Mouse (Mus musculus) C2C12 (cell line): ENCODE measurements around the gene Ddx42. TPM values are rescaled to one million over a fixed set of nuclear protein-coding genes. Genes with fewer than 3 reads are reported as not detected.

Experiments used
- H3K27me3 ChIP-seq: one replicate; pipeline ENCODE4 v1.6.1; 2011; ENCODE audit not compliant: control insufficient read depth, insufficient read depth, insufficient read length
- H3K36me3 ChIP-seq: one replicate; pipeline ENCODE4 v1.6.1; 2011; ENCODE audit not compliant: control insufficient read depth, insufficient read depth
- H3K4me3 ChIP-seq: one replicate; pipeline ENCODE4 v1.5.1; 2011; ENCODE audit warnings: mild to moderate bottlenecking, control low read depth; ENCODE audit not compliant: poor library complexity, insufficient read depth, severe bottlenecking
- H3K79me2 ChIP-seq: one replicate; pipeline ENCODE4 v1.6.1; 2011; ENCODE audit not compliant: control insufficient read depth, insufficient read depth
- H3K79me3 ChIP-seq: one replicate; pipeline ENCODE4 v1.6.1; 2011; ENCODE audit warnings: low read depth, control low read depth
- H3ac ChIP-seq: one replicate; pipeline ENCODE3; 2011; ENCODE audit warnings: low read depth; ENCODE audit not compliant: control insufficient read depth, insufficient read length
- CEBPB ChIP-seq: IDR thresholded peaks from one replicate; pipeline ENCODE4 v1.6.1; 2011; ENCODE audit warnings: low read depth, mild to moderate bottlenecking, control low read depth, moderate library complexity
- CTCF ChIP-seq: IDR thresholded peaks from one replicate; pipeline ENCODE4 v1.5.1; 2011; ENCODE audit not compliant: control insufficient read depth, insufficient read depth, insufficient read length
- FOSL1 ChIP-seq: IDR thresholded peaks from one replicate; pipeline ENCODE4 v1.8.0; 2011; ENCODE audit warnings: mild to moderate bottlenecking, low read length; ENCODE audit not compliant: poor library complexity, insufficient read depth, severe bottlenecking
- MAX ChIP-seq: IDR thresholded peaks from one replicate; pipeline ENCODE4 v1.6.1; 2011; ENCODE audit warnings: mild to moderate bottlenecking, control low read depth
- MYOD1 ChIP-seq: IDR thresholded peaks from one replicate; pipeline ENCODE4 v1.6.1; 2011; ENCODE audit warnings: low read depth; ENCODE audit not compliant: control insufficient read depth, insufficient read length
- MYOG ChIP-seq: IDR thresholded peaks from one replicate; pipeline ENCODE4 v1.6.1; 2011; ENCODE audit not compliant: control insufficient read depth, insufficient read length; ENCODE audit errors: extremely low read depth
- USF1 ChIP-seq: IDR thresholded peaks from one replicate; pipeline ENCODE4 v1.6.1; 2011; ENCODE audit warnings: low read depth, mild to moderate bottlenecking, control low read depth, moderate library complexity
- polyA plus RNA-seq: library from polyadenylated mRNA; unstranded; fragments of >200 nt; fragmentation: generic; extraction: Trizol; gene quantifications from one replicate; pipeline ENCODE4 v1.2.1, GENCODE M21; 2012; ENCODE audit warnings: missing spikeins

Ddx42 gene
- polyA plus RNA-seq, 1 experiment: 19.5 TPM

DNA sequence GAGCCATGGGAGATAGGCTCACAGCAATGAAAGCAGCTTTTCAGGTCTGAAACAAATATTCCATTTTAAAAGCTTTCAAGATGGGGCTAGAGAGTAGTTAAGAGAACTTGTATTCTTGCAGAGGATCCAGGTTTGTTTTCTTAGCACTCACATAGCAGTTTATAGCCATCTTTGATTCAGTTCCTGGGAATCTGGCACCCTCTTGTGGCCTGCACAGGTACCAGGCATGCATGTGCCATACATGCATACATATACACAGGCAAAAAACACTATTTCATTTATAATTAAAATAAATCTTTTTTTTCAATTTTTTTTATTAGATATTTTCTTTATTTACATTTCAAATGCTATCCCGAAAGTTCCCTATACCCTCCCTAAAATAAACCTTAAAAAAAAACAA lies 30.1 kb downstream of the Ddx42 start:
- Histone ChIP-seq H3K79me2 (peaks cover 19% of the 10 kb centered on the region), H3K4me3 (no peak overlapping the region)

DNA sequence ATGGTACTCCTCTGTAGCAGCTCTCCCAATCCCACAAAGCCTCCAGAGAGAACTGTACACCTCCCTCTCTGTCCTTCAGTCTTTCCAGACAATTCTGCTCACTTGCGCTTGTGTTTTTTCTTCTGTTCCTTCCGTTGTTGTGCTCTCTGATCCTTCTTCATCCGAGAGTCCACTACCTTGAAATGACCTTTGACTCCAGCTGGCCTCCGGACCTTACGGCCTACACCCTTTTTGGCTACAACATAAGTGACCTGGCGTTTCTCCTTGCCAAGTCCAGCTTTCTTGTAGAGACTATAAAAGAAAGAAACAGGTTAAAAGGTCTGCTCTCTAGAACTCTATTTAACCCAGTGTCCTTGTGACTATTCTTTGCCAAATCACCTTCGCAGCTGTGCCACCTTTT lies 32.6 kb downstream of the Ddx42 start:
- Histone ChIP-seq H3K36me3 (peaks cover 100% of the 10 kb centered on the region), H3K79me3 (peaks cover 9% of the 10 kb centered on the region), H3K79me2 (peaks cover 41% of the 10 kb centered on the region), H3K4me3 (no peak overlapping the region), H3K27me3 (no peaks in the 10 kb centered on the region), H3ac (no peak overlapping the region)
- TF ChIP-seq CTCF (no peak), USF1 (no peak), FOSL1 (no peak), MAX (no peak), CEBPB (no peak), MYOD1 (no peak), MYOG (no peak)

More for the DNA sequence above, 30.1 kb downstream of the Ddx42 start:
- Histone ChIP-seq H3K36me3 (peaks cover 100% of the 10 kb centered on the region), H3K79me3 (no peaks in the 10 kb centered on the region), H3K27me3 (no peaks in the 10 kb centered on the region), H3ac (no peak overlapping the region)
- no peak for TF ChIP-seq MAX
- no peak for TF ChIP-seq FOSL1
- TF ChIP-seq USF1: no peak
- no peak for TF ChIP-seq CTCF
- TF ChIP-seq MYOG: no peak
- no peak for TF ChIP-seq CEBPB
- TF ChIP-seq MYOD1: no peak

DNA sequence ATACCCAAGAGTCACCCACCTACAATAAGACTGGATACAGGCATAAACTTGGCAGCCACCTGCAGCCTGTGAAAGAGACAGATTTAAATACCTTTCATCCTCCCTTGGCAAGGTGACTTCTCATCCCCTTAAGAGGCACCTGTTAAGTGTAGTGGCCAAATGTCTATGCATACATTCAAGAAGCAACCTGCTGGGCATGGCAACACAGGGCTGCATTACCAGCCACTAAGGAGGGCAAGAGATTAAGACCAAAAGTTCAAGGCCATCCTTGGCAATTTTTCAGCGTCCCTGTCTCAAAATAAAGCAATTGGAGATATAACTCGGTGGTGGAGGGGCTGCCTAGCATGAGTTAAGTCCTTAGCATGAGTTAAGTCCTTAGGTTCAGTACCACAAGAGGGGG lies 38.0 kb downstream of the Ddx42 start:
- H3K27me3 ChIP-seq: no peaks in the 10 kb centered on the region
- peaks cover 57% of the 10 kb centered on the region for H3K79me3 ChIP-seq
- peak overlapping the region; percentile 78 for H3K4me3 ChIP-seq
- no peak for TF ChIP-seq USF1
- no peak for TF ChIP-seq FOSL1
- no peak for TF ChIP-seq MYOD1
- no peak for TF ChIP-seq CTCF
- no peak for TF ChIP-seq MAX
- TF ChIP-seq MYOG: no peak
- TF ChIP-seq CEBPB: no peak
- peak overlapping the region; percentile 60 for H3ac ChIP-seq
- H3K79me2 ChIP-seq: peaks cover 86% of the 10 kb centered on the region
- peaks cover 75% of the 10 kb centered on the region for H3K36me3 ChIP-seq

DNA sequence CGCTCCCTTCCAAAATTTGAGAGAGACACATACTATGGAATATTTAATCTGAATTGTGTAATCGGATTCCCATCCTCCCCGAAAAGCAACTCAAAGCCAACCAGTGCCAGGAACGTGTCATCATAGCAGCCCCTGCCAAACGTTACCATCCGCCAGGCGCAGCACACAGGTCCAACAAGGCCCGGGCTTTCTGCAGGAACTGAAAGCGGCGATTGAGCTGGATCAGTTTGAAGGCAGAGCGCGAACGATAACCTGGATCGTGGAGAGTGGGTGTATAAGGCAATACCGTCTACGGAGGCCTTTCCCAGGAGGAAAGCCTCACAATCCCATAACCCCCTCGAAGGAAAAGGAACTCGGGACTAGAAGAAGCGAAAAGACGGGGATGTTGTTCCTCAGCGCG lies 38.4 kb downstream of the Ddx42 start:
- Histone ChIP-seq H3K27me3 (no peaks in the 10 kb centered on the region), H3K79me2 (peaks cover 86% of the 10 kb centered on the region), H3K79me3 (peaks cover 57% of the 10 kb centered on the region), H3K4me3 (peak overlapping the region; percentile 78), H3K36me3 (peaks cover 71% of the 10 kb centered on the region), H3ac (peak overlapping the region; percentile 60)
- TF ChIP-seq MYOG (no peak), USF1 (no peak)

DNA sequence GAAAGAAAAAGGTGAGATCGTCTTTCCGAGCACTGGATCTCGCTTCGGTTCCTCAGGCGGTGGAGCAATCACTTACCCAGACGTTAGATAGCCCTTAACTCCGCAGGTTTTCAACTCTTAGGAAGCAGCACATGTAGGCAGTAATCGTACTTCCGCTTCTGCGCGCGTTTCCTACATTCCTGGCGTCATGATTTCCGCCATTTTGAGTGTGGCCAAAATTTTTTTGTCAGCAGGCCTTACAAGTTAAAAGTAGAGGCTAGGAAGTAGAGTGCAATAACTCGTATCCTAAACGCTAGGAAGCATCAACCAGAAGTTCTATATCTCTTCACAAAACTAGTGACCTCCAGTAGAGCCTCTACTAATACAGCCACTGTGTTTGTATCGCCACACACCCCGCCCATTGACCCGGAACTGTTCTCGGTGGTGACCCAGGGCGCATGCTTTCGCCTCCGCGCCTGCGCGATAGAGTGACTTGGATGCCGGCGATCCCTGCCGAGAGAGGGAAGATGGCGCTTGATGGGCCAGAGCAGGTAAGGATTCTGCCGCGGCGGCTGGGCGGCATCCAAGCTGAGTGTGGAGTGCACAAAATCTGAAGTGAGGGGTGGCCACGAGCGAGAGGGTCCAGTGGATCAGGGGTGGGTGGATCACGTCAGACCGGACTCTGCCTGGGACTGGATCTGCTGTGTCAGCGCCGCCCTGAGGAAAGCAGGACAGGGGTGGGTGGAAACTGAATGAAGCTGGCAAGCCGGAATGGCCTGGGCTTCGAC lies 39.1 kb downstream of the Ddx42 start, which contains the start of the genes Ftsj3 and Psmc5:
TSS of gene Ftsj3 (minus strand) at position 395 of the 767 bp plus-strand sequence.
TSS of gene Psmc5 (plus strand) at position 470 of the 767 bp plus-strand sequence.
- Histone ChIP-seq H3K79me3 (peaks cover 61% of the 10 kb centered on the region), H3ac (peak within 1 kb of the TSS; percentile 98), H3K27me3 (no peaks in the 10 kb centered on the region), H3K79me2 (peaks cover 86% of the 10 kb centered on the region), H3K4me3 (peak within 1 kb of the TSS; percentile 78), H3K36me3 (peaks cover 68% of the 10 kb centered on the region)
- TF ChIP-seq USF1 (peak; percentile 5), MAX (peak; percentile 96), CTCF (peak; percentile 16), MYOD1 (no peak), MYOG (no peak), FOSL1 (no peak), CEBPB (no peak)

DNA sequence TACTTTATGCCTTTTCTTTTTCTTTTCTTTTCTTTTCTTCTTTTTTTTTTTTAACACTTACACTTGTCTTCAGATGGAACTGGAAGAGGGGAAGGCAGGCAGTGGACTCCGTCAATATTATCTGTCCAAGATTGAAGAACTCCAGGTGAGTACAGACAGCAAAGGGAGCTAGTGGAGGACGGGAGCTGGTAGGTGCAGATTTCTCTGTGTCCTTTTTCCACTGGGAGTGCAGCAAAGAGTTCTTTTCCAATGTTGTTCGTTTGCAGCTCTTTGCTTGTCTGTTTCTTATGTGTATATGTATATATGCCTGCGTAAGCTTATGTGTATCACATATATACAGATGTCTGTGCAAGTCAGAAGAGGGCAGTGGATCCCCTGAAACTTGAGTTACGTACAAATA lies 40.0 kb downstream of the Ddx42 start:
- H3K4me3 ChIP-seq: peak overlapping the region; percentile 78
- no peaks in the 10 kb centered on the region for H3K27me3 ChIP-seq
- no peak for TF ChIP-seq MYOD1
- no peak for TF ChIP-seq CEBPB
- no peak for TF ChIP-seq USF1
- no peak for TF ChIP-seq MAX
- no peak for TF ChIP-seq MYOG
- no peak for TF ChIP-seq FOSL1
- TF ChIP-seq CTCF: no peak
- peak overlapping the region; percentile 34 for H3ac ChIP-seq
- H3K79me3 ChIP-seq: peaks cover 67% of the 10 kb centered on the region
- peaks cover 68% of the 10 kb centered on the region for H3K36me3 ChIP-seq
- peaks cover 93% of the 10 kb centered on the region for H3K79me2 ChIP-seq
